Mouse (Mus musculus) midbrain, postnatal 0 days (tissue): ENCODE results near the gene Rpl29. TPM values are rescaled to one million over a fixed set of nuclear protein-coding genes. Genes with fewer than 3 reads are reported as not detected.

Experiments used
- ATAC-seq: fragments of 200-750 bp; cut with Nextera tagmentation; 2 replicates; pipeline ENCODE4 v1.8.0; 2017; ENCODE audit warnings: moderate number of reproducible peaks, mild to moderate bottlenecking, moderate TSS enrichment, moderate library complexity; ENCODE audit not compliant: low FRiP score
- DNase-seq: peaks from one replicate; pipeline ENCODE4 v3.0.0-alpha.2; 2015; ENCODE audit warnings: low spot score
- H3K27ac ChIP-seq: fragments of 300-500 bp; sonication (generic); 2 replicates; pipeline ENCODE4 v1.5.1; 2014; ENCODE audit warnings: low read depth, mild to moderate bottlenecking, low read length, mixed read lengths
- H3K27me3 ChIP-seq: fragments of 300-500 bp; sonication (generic); 2 replicates; pipeline ENCODE4 v1.6.1; 2014; ENCODE audit warnings: low read length, control low read depth, mixed read lengths; ENCODE audit not compliant: insufficient read depth
- H3K36me3 ChIP-seq: fragments of 300-500 bp; sonication (generic); 2 replicates; pipeline ENCODE4 v1.6.1; 2014; ENCODE audit warnings: low read length, control low read depth, mixed read lengths; ENCODE audit not compliant: insufficient read depth
- H3K4me1 ChIP-seq: fragments of 300-500 bp; sonication (generic); 2 replicates; pipeline ENCODE4 v1.6.1; 2014; ENCODE audit warnings: mild to moderate bottlenecking, control low read depth, antibody characterized with exemption, low read length, mixed read lengths; ENCODE audit not compliant: insufficient read depth
- H3K4me2 ChIP-seq: fragments of 300-500 bp; sonication (generic); 2 replicates; pipeline ENCODE4 v1.6.1; 2014; ENCODE audit warnings: low read depth, mild to moderate bottlenecking, low read length, mixed read lengths; ENCODE audit not compliant: poor library complexity, severe bottlenecking
- H3K4me3 ChIP-seq: fragments of 300-500 bp; sonication (generic); 2 replicates; pipeline ENCODE4 v1.5.1; 2014; ENCODE audit warnings: low read depth, mild to moderate bottlenecking, low read length, moderate library complexity
- H3K9ac ChIP-seq: fragments of 300-500 bp; sonication (generic); replicated peaks from 2 replicates; pipeline ENCODE4 v1.6.1; 2014; ENCODE audit warnings: mild to moderate bottlenecking, low read length, moderate library complexity, mixed read lengths; ENCODE audit not compliant: poor library complexity, severe bottlenecking
- H3K9me3 ChIP-seq: fragments of 300-500 bp; sonication (generic); 2 replicates; pipeline ENCODE4 v1.6.1; 2016; ENCODE audit warnings: low read length, control low read depth
- CTCF ChIP-seq: IDR thresholded peaks from 2 replicates; pipeline ENCODE4 v1.5.1; 2016; ENCODE audit warnings: antibody characterized with exemption, mild to moderate bottlenecking
- WGBS: fragments of 180-500 bp; shearing (Covaris S2); extraction: QIAGEN DNeasy Blood & Tissue Kit; methylation state at CpG from one replicate; pipeline ENCODE4 v1.1.7; 2014; 5-methylcytosine and 5-hydroxymethylcytosine counted together
- polyA plus RNA-seq: library from polyadenylated mRNA; unstranded; fragments of >200 nt; fragmentation: Nextera tagmentation; extraction: Ambion mirVana; gene quantifications from 2 replicates; pipeline ENCODE4 v1.2.1, GENCODE M21; 2015
- total RNA-seq: library from RNA; depleted of rRNA; stranded (reverse); fragments of >200 nt; gene quantifications from 2 replicates; pipeline ENCODE4 v1.2.3, GENCODE M21; 2014

Gene Rpl29
- total and polyA plus RNA-seq, 2 experiments from 2014 or later = 645 to 936 TPM

- Histone ChIP-seq H3K27me3 (no peaks in the 10 kb centered on the region), H3K4me2 (no peak overlapping the region), H3K36me3 (no peaks in the 10 kb centered on the region), H3K9ac (no peak overlapping the region), H3K4me3 (no peak overlapping the region), H3K27ac (no peak overlapping the region), H3K9me3 (no peaks in the 10 kb centered on the region), H3K4me1 (no peaks in the 10 kb centered on the region)
- TF ChIP-seq CTCF = no peak
- 73% methylated on average over 14 of the region's 14 CpGs for WGBS
- DNase-seq (no peak), ATAC-seq (no peak)
These were observed 41.9 kb downstream of the Rpl29 start for GRCm38 (mm10) chr9:106470991-106471750.

- DNase-seq (no peak), ATAC-seq (no peak)
- no peak overlapping the region for H3K27ac ChIP-seq
- H3K9ac ChIP-seq = no peak overlapping the region
- H3K4me1 ChIP-seq = no peaks in the 10 kb centered on the region
- 20% methylated on average over 5 of the region's 5 CpGs for WGBS
- no peaks in the 10 kb centered on the region for H3K27me3 ChIP-seq
- H3K36me3 ChIP-seq = no peaks in the 10 kb centered on the region
- H3K4me2 ChIP-seq = no peak overlapping the region
- no peak for TF ChIP-seq CTCF
- no peak overlapping the region for H3K4me3 ChIP-seq
- H3K9me3 ChIP-seq = no peaks in the 10 kb centered on the region
These were observed 42.6 kb downstream of the Rpl29 start for GRCm38 (mm10) chr9:106471892-106472291.

- no peaks in the 10 kb centered on the region for H3K4me1 ChIP-seq
- DNase-seq = no peak
- no peak overlapping the region for H3K27ac ChIP-seq
- WGBS = 54% methylated on average over 4 of the region's 4 CpGs
- H3K27me3 ChIP-seq = no peaks in the 10 kb centered on the region
- no peaks in the 10 kb centered on the region for H3K36me3 ChIP-seq
- H3K9me3 ChIP-seq = no peaks in the 10 kb centered on the region
- ATAC-seq = no peak
- no peak overlapping the region for H3K4me3 ChIP-seq
- no peak overlapping the region for H3K4me2 ChIP-seq
- no peak for TF ChIP-seq CTCF
- H3K9ac ChIP-seq = no peak overlapping the region
These were observed 43.1 kb downstream of the Rpl29 start for GRCm38 (mm10) chr9:106472321-106472720.

DNA sequence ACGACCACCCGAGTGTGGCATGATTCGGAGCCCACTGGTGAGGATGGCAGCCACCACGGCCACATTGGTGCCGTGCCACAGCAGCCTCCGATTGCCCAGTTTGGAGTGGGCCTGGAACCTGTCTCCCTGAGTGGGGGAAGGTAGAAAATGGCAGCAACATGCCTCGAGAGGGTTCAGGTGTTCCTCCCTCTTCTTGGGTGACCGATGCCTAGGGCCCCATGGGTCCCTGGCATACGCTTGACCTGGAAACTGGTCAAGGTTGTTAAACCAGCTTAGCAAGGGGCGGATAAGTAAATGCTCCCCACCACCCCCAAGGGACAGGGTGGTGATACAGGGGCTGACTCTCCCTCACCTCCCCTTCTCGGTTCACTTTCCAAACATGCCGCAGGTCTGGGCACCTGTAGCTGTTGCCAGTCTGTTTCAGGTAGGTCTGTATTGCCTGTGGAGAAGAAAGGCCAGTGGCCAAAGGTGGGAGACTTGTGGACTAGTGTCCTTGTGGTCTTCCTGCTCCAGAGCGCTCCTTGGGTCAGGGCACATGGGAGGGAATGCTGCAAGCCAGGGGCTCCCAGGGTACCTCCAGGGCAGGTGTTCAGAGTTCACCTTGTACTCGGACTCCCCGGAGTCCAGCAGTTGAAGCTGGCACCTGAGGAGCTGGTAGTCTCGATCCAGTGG, 44.0 kb downstream of the Rpl29 start:
- no peaks in the 10 kb centered on the region for H3K36me3 ChIP-seq
- 89% methylated on average over 16 of the region's 16 CpGs for WGBS
- H3K4me2 ChIP-seq = no peak overlapping the region
- no peaks in the 10 kb centered on the region for H3K9me3 ChIP-seq
- DNase-seq (no peak), ATAC-seq (no peak)
- H3K4me3 ChIP-seq = no peak overlapping the region
- peaks cover 5% of the 10 kb centered on the region; the same call in 1 of the 2 replicates for H3K4me1 ChIP-seq
- H3K27ac ChIP-seq = no peak overlapping the region
- no peak for TF ChIP-seq CTCF
- H3K27me3 ChIP-seq = no peaks in the 10 kb centered on the region
- H3K9ac ChIP-seq = no peak overlapping the region

GRCm38 (mm10) chr9:106473753-106474105, 44.5 kb downstream of the Rpl29 start:
- TF ChIP-seq CTCF = no peak
- 78% methylated on average over 5 of the region's 5 CpGs for WGBS
- DNase-seq = no peak

DNA sequence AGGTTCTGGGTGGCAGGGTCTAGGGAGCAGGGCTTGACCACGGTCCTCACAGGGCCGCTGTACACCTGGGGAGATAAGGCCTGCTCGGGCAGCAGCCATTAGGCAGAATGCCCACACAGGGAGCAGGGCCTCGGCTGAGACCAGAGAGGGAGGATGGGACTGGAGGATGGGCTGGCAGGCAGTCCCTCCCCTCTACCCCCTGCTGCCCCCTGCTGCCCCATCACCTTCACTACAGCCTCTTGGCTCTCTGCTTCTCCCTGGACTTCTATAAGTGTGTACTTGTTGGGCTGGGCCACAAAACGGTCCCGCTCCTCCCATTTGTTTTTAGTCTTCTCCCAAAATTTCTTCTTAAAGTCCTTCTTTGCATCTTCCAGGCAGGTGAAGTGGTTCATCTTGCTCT, 45.2 kb downstream of the Rpl29 start:
- 9% methylated on average over 6 of the region's 6 CpGs for WGBS

More at GRCm38 (mm10) chr9:106473753-106474105, 44.5 kb downstream of the Rpl29 start:
- Histone ChIP-seq H3K9me3 (no peaks in the 10 kb centered on the region), H3K4me3 (no peak overlapping the region), H3K27me3 (no peaks in the 10 kb centered on the region), H3K27ac (no peak overlapping the region), H3K4me1 (peaks cover 5% of the 10 kb centered on the region; the same call in 1 of the 2 replicates), H3K36me3 (no peaks in the 10 kb centered on the region), H3K4me2 (no peak overlapping the region), H3K9ac (no peak overlapping the region)
- no peak for ATAC-seq

More for the DNA sequence above, 45.2 kb downstream of the Rpl29 start:
- ATAC-seq = no peak
- no peak overlapping the region for H3K4me2 ChIP-seq
- H3K4me1 ChIP-seq = peaks cover 5% of the 10 kb centered on the region; the same call in 1 of the 2 replicates
- H3K9ac ChIP-seq = no peak overlapping the region
- H3K4me3 ChIP-seq = no peak overlapping the region
- DNase-seq = peak; percentile 59
- H3K27me3 ChIP-seq = no peaks in the 10 kb centered on the region
- H3K9me3 ChIP-seq = no peaks in the 10 kb centered on the region
- H3K36me3 ChIP-seq = no peaks in the 10 kb centered on the region
- no peak overlapping the region for H3K27ac ChIP-seq
- peak; percentile 66 for TF ChIP-seq CTCF
